Mouse (Mus musculus) limb, embryonic 12.5 days (tissue): ENCODE data around the gene 2410131K14Rik. TPM values are rescaled to one million over a fixed set of nuclear protein-coding genes. Genes with fewer than 3 reads are reported as not detected.

Experiments
- ATAC-seq: fragments of 200-750 bp; cut with Nextera tagmentation; 2 replicates; pipeline ENCODE4 v1.8.0; 2017; ENCODE audit warnings: low read depth, moderate TSS enrichment; ENCODE audit not compliant: insufficient number of reproducible peaks, insufficient read depth, low FRiP score, low TSS enrichment
- H3K27ac ChIP-seq: fragments of 300-500 bp; sonication (generic); 2 replicates; pipeline ENCODE4 v1.5.1; 2016; ENCODE audit warnings: mild to moderate bottlenecking, moderate library complexity
- H3K27me3 ChIP-seq: fragments of 300-500 bp; sonication (generic); 2 replicates; pipeline ENCODE4 v1.6.1; 2016; ENCODE audit warnings: mild to moderate bottlenecking, moderate library complexity
- H3K36me3 ChIP-seq: fragments of 300-500 bp; sonication (generic); 2 replicates; pipeline ENCODE4 v1.6.1; 2016; ENCODE audit warnings: mild to moderate bottlenecking, moderate library complexity
- H3K4me1 ChIP-seq: fragments of 300-500 bp; sonication (generic); replicated peaks from 2 replicates; pipeline ENCODE4 v1.6.1; 2016
- H3K4me2 ChIP-seq: fragments of 300-500 bp; sonication (generic); 2 replicates; pipeline ENCODE4 v1.6.1; 2016; ENCODE audit warnings: mild to moderate bottlenecking, moderate library complexity
- H3K4me3 ChIP-seq: fragments of 300-500 bp; sonication (generic); replicated peaks from 2 replicates; pipeline ENCODE4 v1.5.1; 2016; ENCODE audit warnings: mild to moderate bottlenecking
- H3K9ac ChIP-seq: fragments of 300-500 bp; sonication (generic); replicated peaks from 2 replicates; pipeline ENCODE4 v1.6.1; 2016; ENCODE audit warnings: mild to moderate bottlenecking, moderate library complexity
- H3K9me3 ChIP-seq: fragments of 300-500 bp; sonication (generic); 2 replicates; pipeline ENCODE4 v1.6.1; 2016; ENCODE audit warnings: mild to moderate bottlenecking, moderate library complexity
- WGBS: fragments of 180-500 bp; shearing (Covaris S2); methylation state at CpG from one replicate; pipeline ENCODE4 v1.1.7; 2016; 5-methylcytosine and 5-hydroxymethylcytosine counted together
- polyA plus RNA-seq: library from polyadenylated mRNA; unstranded; fragments of >200 nt; fragmentation: Nextera tagmentation; extraction: Ambion mirVana; gene quantifications from 2 replicates; pipeline ENCODE4 v1.2.1, GENCODE M21; 2016

The 2410131K14Rik gene
- polyA plus RNA-seq, 1 experiment from 2014 or later, result 12.8 TPM

- H3K4me1 ChIP-seq, result no peaks in the 10 kb centered on the region
- no peak overlapping the region for H3K4me3 ChIP-seq
- peaks cover 53% of the 10 kb centered on the region for H3K36me3 ChIP-seq
- H3K27ac ChIP-seq, result no peak overlapping the region
- no peak for ATAC-seq
- no peak overlapping the region for H3K9ac ChIP-seq
- WGBS, result 81% methylated on average over 12 of the region's 12 CpGs
- H3K9me3 ChIP-seq, result no peaks in the 10 kb centered on the region
- H3K4me2 ChIP-seq, result no peak overlapping the region
- no peaks in the 10 kb centered on the region for H3K27me3 ChIP-seq
Measured at GRCm38 (mm10) chr5:118236891-118237290, 8.1 kb upstream of the 2410131K14Rik start.

DNA sequence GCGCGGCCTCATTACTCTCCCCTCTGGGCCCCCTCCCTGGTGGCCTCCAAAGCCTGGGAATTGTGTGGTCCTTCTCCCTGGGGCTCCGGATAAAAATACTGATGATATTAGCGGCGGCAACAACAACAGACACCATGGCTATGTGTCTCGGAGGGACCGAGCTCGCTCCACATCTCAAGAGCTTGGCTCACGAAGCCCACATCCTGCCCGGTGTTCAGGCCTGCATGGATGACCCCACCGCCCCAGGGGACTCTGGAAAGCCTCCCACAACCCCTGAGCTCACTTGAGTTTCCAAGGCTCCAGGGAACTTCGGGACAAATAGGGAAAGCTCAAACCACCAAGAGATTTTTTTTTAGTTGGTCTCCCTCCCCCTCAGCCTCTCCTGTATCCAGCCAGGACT lies 5.4 kb upstream of the 2410131K14Rik start:
- Histone ChIP-seq H3K9me3 (no peaks in the 10 kb centered on the region), H3K9ac (no peak overlapping the region), H3K4me1 (peaks cover 7% of the 10 kb centered on the region), H3K27me3 (no peaks in the 10 kb centered on the region), H3K4me2 (no peak overlapping the region), H3K27ac (no peak overlapping the region), H3K4me3 (no peak overlapping the region), H3K36me3 (peaks cover 37% of the 10 kb centered on the region)
- 91% methylated on average over 12 of the region's 12 CpGs for WGBS
- no peak for ATAC-seq

DNA sequence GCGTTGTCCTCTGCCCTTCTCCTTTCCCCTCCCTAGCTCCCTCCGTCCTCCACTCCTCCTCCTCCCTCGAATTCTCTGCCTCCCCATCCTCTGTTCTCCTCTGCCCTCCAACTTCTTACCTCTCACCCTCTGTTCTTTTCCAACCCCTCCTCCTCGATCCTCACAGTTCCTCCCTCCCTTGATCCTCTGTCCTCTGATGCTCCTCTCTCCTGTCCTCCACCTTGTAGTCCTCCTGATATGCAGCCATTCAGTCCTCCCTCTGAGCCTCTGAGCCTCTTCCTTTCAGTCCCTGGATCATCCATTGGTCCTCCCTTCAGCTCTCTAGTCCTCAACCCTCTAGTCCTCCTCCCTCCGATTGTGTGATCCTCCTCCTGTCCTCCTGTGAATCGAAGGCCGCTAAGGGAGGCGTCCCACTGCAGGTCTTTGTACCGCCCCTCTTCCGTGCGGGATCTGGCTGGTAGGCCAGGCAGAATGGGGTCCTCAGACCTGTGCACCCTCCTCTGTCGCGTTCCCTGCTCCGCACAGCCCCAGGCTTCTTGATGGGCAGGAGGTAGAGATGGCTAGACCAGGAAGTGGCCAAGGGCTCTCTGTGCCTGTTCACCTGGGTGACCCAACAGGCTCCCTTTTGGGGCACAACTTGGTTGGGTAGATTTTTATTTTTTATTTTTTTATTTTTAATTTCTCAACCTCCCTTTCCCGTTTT lies 730 bp downstream of the 2410131K14Rik start:
- peak overlapping the region; percentile 83 for H3K27ac ChIP-seq
- peak overlapping the region; percentile 75 for H3K9ac ChIP-seq
- 6% methylated on average over 15 of the region's 15 CpGs for WGBS
- peak overlapping the region; percentile 71 for H3K4me3 ChIP-seq
- H3K4me2 ChIP-seq, result peak overlapping the region; percentile 93
- peaks cover 29% of the 10 kb centered on the region for H3K4me1 ChIP-seq
- peaks cover 54% of the 10 kb centered on the region for H3K36me3 ChIP-seq
- H3K27me3 ChIP-seq, result no peaks in the 10 kb centered on the region
- ATAC-seq, result no peak; the same call in 1 of the 2 replicates
- H3K9me3 ChIP-seq, result no peaks in the 10 kb centered on the region

DNA sequence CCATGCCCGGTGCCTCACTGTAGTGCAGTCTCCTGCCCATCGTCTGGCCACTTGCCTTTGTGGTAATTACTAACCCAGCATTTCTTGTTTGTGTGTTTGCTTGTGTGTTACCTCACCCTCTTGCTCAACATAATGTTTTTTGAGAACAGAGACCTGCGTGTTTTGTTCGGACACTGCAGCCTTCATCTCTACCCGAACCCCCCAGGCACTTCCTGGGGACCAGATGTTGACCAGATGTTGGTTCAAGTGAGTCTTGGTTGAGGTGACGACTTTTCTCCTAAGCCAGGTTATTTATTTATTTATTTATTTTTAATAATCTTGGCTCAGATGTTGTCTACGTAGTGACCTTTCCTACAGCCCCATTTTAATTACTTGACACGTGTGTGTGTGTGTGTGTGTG lies 2.4 kb downstream of the 2410131K14Rik start:
- Histone ChIP-seq H3K9ac (no peak overlapping the region), H3K27me3 (no peaks in the 10 kb centered on the region), H3K4me1 (peaks cover 29% of the 10 kb centered on the region), H3K9me3 (no peaks in the 10 kb centered on the region), H3K4me2 (peak overlapping the region; percentile 93), H3K4me3 (peak overlapping the region; percentile 9; the same call in 1 of the 2 replicates), H3K27ac (0 out of 2 replicates have a peak overlapping the region, but pooled peaks have one; percentile 29), H3K36me3 (peaks cover 40% of the 10 kb centered on the region)
- 37% methylated on average over 8 of the region's 8 CpGs for WGBS
- no peak for ATAC-seq

- no peak overlapping the region for H3K27ac ChIP-seq
- no peak overlapping the region for H3K4me3 ChIP-seq
- H3K27me3 ChIP-seq, result no peaks in the 10 kb centered on the region
- H3K4me2 ChIP-seq, result no peak overlapping the region
- 82% methylated on average over 6 of the region's 7 CpGs for WGBS
- H3K9ac ChIP-seq, result no peak overlapping the region
- H3K9me3 ChIP-seq, result no peaks in the 10 kb centered on the region
- no peak for ATAC-seq
- H3K36me3 ChIP-seq, result peaks cover 46% of the 10 kb centered on the region
- peaks cover 19% of the 10 kb centered on the region for H3K4me1 ChIP-seq
Measured at GRCm38 (mm10) chr5:118250987-118251386, 6.0 kb downstream of the 2410131K14Rik start.

DNA sequence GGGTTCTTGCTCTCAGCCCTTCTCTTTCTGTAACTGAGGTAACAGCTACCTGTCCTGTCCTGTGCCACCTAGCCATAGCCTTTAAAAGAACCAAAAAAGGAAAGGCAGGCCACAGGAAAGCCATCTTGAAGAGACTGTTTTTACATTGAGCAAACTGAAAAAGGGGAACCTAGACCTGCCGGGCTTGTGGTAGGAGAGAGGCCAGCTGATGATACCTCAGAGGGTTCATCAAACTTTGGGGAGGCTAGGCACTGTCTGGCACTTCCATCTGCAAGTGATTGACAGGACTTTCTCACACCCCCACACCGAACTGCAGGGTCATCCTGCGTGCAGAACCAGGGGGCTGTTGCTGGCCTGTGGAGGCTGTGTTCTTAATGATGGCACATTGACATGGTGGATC lies 8.5 kb downstream of the 2410131K14Rik start:
- 90% methylated on average over 3 of the region's 3 CpGs for WGBS
- H3K36me3 ChIP-seq, result peaks cover 56% of the 10 kb centered on the region

DNA sequence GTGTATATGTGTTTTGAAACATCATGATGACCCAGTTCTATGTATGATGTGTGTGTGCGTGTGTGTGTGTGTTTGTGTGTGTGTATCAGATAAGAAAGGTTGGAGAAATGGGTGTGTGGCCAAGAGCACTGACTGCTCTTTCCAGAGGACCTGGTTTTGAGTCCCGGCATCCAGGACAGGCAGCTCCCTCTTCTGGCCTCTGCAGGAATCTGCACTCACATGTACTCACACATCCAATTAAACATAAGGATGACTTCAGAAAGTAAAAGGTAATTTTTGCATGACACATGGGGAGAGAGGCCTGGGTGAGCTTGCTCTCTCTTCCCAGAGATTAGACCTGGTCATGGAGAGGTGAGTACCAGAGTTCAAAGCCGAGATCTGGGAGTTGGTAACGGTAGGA lies 12.0 kb downstream of the 2410131K14Rik start:
- Histone ChIP-seq H3K27me3 (no peaks in the 10 kb centered on the region), H3K27ac (no peak overlapping the region), H3K9me3 (no peaks in the 10 kb centered on the region), H3K4me1 (no peaks in the 10 kb centered on the region), H3K4me3 (no peak overlapping the region), H3K4me2 (no peak overlapping the region), H3K36me3 (peaks cover 69% of the 10 kb centered on the region), H3K9ac (no peak overlapping the region)
- WGBS, result 97% methylated on average over 4 of the region's 4 CpGs
- ATAC-seq, result no peak

More for the DNA sequence above, 8.5 kb downstream of the 2410131K14Rik start:
- Histone ChIP-seq H3K27ac (no peak overlapping the region), H3K9ac (no peak overlapping the region), H3K4me1 (no peaks in the 10 kb centered on the region), H3K4me3 (no peak overlapping the region), H3K9me3 (no peaks in the 10 kb centered on the region), H3K4me2 (no peak overlapping the region), H3K27me3 (no peaks in the 10 kb centered on the region)
- no peak for ATAC-seq

GRCm38 (mm10) chr5:118259152-118259551 lies 14.1 kb downstream of the 2410131K14Rik start:
- H3K36me3 ChIP-seq, result peaks cover 82% of the 10 kb centered on the region

GRCm38 (mm10) chr5:118259636-118260035 lies 14.6 kb downstream of the 2410131K14Rik start:
- H3K9me3 ChIP-seq, result no peaks in the 10 kb centered on the region
- WGBS, result 87% methylated on average over 6 of the region's 6 CpGs
- peaks cover 82% of the 10 kb centered on the region for H3K36me3 ChIP-seq
- H3K27me3 ChIP-seq, result no peaks in the 10 kb centered on the region
- no peak overlapping the region for H3K27ac ChIP-seq
- H3K4me3 ChIP-seq, result no peak overlapping the region
- H3K4me1 ChIP-seq, result no peaks in the 10 kb centered on the region
- H3K4me2 ChIP-seq, result no peak overlapping the region
- H3K9ac ChIP-seq, result no peak overlapping the region
- no peak for ATAC-seq

More at GRCm38 (mm10) chr5:118259152-118259551, 14.1 kb downstream of the 2410131K14Rik start:
- Histone ChIP-seq H3K9ac (no peak overlapping the region), H3K9me3 (no peaks in the 10 kb centered on the region), H3K4me2 (no peak overlapping the region), H3K4me3 (no peak overlapping the region), H3K4me1 (no peaks in the 10 kb centered on the region), H3K27ac (no peak overlapping the region), H3K27me3 (no peaks in the 10 kb centered on the region)
- 80% methylated on average over 6 of the region's 6 CpGs for WGBS
- no peak for ATAC-seq

DNA sequence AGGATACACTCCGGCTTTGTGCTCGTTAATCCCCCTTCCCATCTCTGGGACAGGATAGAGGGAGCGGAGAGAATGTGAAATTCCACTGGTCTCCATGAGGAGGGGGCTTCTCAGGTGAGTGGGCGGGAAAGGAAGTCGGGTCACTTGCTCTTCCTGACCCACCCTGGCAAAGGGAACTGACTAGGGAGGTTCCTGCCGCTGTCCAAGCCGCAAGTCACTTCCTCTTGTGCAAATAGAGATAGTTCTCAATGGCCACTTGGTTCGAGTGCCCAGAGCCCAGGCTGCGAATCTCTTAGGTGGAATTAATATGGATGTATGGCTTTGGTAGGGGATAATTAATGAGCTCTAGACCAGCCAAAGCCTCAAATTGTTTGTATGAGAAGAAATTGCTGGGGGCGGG lies 15.0 kb downstream of the 2410131K14Rik start:
- H3K27ac ChIP-seq, result no peak overlapping the region
- H3K4me3 ChIP-seq, result no peak overlapping the region
- H3K9me3 ChIP-seq, result no peaks in the 10 kb centered on the region
- no peak overlapping the region for H3K9ac ChIP-seq
- no peaks in the 10 kb centered on the region for H3K27me3 ChIP-seq
- H3K36me3 ChIP-seq, result peaks cover 82% of the 10 kb centered on the region
- ATAC-seq, result no peak
- no peak overlapping the region for H3K4me2 ChIP-seq
- no peaks in the 10 kb centered on the region for H3K4me1 ChIP-seq
- 93% methylated on average over 10 of the region's 10 CpGs for WGBS

GRCm38 (mm10) chr5:118260642-118261041 lies 15.6 kb downstream of the 2410131K14Rik start:
- Histone ChIP-seq H3K4me1 (no peaks in the 10 kb centered on the region), H3K9ac (no peak overlapping the region), H3K4me3 (no peak overlapping the region), H3K4me2 (no peak overlapping the region), H3K27me3 (no peaks in the 10 kb centered on the region), H3K9me3 (no peaks in the 10 kb centered on the region), H3K36me3 (peaks cover 79% of the 10 kb centered on the region), H3K27ac (no peak overlapping the region)
- 94% methylated on average over 11 of the region's 11 CpGs for WGBS
- ATAC-seq, result no peak

- H3K4me3 ChIP-seq, result no peak overlapping the region
- no peak overlapping the region for H3K9ac ChIP-seq
- WGBS, result 92% methylated on average over 9 of the region's 9 CpGs
- no peaks in the 10 kb centered on the region for H3K9me3 ChIP-seq
- H3K4me1 ChIP-seq, result no peaks in the 10 kb centered on the region
- ATAC-seq, result no peak
- H3K4me2 ChIP-seq, result no peak overlapping the region
- H3K27me3 ChIP-seq, result no peaks in the 10 kb centered on the region
- no peak overlapping the region for H3K27ac ChIP-seq
- peaks cover 74% of the 10 kb centered on the region for H3K36me3 ChIP-seq
Measured at GRCm38 (mm10) chr5:118261181-118261580, 16.2 kb downstream of the 2410131K14Rik start.
